Mouse (Mus musculus): Measurements from ENCODE around the gene Marcksl1. TPM values are rescaled to one million over a fixed set of nuclear protein-coding genes. Genes with fewer than 3 reads are reported as not detected.
"Not testable (repeated sequence)": the region's sequence is repeated elsewhere in the genome, so short reads cannot be mapped to it uniquely, and the experiment has no call there.

Marcksl1 gene
- polyA plus RNA-seq, 1 experiment from 2014 or later: 1,446 TPM

DNA sequence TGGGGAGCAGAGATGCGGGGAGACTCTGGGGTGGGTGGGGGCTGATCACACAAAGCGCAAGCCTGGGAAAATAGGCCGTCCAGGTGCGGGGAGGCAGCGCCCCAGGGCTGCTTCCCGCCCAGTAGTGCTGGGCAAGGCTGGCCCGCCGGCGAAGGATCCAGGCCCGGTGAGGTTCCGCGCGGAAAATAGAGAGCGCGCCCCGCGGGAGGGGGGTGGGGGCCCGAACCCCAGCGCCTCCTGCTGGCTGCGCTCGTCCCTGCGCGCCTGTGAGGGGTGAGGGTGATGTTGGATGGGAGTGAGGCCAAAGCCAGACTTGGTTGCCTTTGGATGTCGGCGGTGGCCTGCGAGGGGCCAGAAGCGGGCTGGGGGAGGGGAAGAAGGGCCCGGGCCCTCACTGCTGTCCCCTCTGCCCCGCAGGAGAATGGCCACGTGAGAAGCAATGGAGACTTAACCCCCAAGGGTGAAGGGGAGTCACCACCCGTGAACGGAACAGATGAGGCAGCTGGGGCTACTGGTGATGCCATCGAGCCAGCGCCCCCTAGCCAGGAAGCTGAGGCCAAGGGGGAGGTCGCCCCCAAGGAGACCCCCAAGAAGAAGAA is 1.0 kb downstream of the Marcksl1 start:
- peaks cover 60% of the 10 kb centered on the region for H3K4me1 ChIP-seq
- H3K27ac ChIP-seq: peak overlapping the region; percentile 100
- peak overlapping the region; percentile 100 for H3K4me3 ChIP-seq
- H3K27me3 ChIP-seq (ENCODE audit: poor library complexity, severe bottlenecking): no peaks in the 10 kb centered on the region
- H3K9me3 ChIP-seq: no peaks in the 10 kb centered on the region
- peaks cover 51% of the 10 kb centered on the region for H3K36me3 ChIP-seq (replicated peaks)
- under 1% methylated on average over 35 of the region's 35 CpGs for WGBS
- DNase-seq (ENCODE audit: extremely low spot score, low spot score): peak; percentile 76

DNA sequence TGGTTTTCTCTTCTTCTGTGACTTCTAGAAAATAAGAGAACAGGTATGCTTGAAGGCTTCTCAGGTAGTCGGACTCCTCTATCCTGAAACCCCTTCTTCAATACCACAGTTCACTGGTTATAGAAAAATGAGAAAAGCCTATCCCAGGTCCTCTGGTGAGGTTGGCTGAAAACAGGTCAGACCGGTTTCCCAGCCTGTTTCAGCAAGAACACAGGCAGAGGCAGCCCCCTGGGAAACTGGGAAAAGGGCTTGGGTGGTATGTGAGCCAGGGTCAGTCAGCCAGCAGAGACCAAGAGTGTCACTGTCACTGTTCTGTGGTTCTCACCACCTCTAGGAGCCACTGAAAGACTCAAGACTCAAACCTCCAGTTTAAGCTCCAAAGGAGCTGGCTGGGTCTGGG is 3.5 kb downstream of the Marcksl1 start:
- peaks cover 76% of the 10 kb centered on the region for H3K36me3 ChIP-seq (replicated peaks)
- H3K4me1 ChIP-seq: peaks cover 39% of the 10 kb centered on the region
- no peaks in the 10 kb centered on the region for H3K9me3 ChIP-seq
- no peak overlapping the region for H3K27ac ChIP-seq
- 59% methylated on average over 2 of the region's 2 CpGs for WGBS
- H3K4me3 ChIP-seq: no peak overlapping the region
- no peaks in the 10 kb centered on the region for H3K27me3 ChIP-seq (ENCODE audit: poor library complexity, severe bottlenecking)
- no peak for DNase-seq (ENCODE audit: extremely low spot score, low spot score)

DNA sequence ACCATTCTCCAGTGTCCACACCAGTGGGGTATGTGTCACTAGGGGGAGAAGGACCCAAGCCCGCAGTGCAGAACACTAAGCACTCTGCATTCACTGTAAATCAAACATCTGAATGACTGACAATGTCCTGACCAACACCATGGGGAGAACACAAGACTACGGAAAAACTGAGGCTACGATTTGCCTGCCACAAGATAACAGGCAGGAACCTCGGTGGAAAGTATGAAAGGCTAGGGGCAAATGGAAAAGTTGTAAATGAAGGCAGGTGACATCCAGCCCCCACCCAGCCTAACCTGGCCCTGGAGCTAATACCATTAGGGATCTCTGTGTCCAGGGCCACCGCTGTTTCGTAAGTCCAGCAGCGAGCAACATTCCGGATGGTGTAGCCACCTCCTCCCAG is 5.1 kb downstream of the Marcksl1 start:
- H3K9me3 ChIP-seq: no peaks in the 10 kb centered on the region
- no peak overlapping the region for H3K4me3 ChIP-seq
- H3K4me1 ChIP-seq: peaks cover 23% of the 10 kb centered on the region
- no peak for DNase-seq (ENCODE audit: extremely low spot score, low spot score)
- H3K27ac ChIP-seq: no peak overlapping the region
- H3K36me3 ChIP-seq (replicated peaks): peaks cover 92% of the 10 kb centered on the region
- H3K27me3 ChIP-seq (ENCODE audit: poor library complexity, severe bottlenecking): no peaks in the 10 kb centered on the region
- 94% methylated on average over 8 of the region's 8 CpGs for WGBS

DNA sequence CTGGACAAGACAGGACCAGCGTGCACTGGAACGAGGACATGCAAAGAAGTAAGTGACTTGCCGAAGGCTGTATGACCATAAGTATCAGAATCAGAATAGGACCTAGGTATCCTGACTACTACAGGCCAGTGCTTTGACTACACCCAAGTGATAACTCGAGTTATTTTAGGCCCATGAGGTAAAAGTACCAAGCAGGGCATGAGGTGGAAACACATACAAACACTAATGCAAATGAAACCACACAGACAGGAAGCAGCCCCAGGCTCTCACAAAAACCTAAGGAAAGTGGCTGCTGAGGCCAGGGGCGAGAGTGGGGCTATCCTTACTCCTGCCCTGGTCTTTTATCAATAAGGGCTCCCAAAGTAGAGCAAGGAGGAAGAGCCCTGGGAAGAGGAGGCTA is 12.0 kb downstream of the Marcksl1 start:
- peaks cover 99% of the 10 kb centered on the region for H3K36me3 ChIP-seq (replicated peaks)
- WGBS: 92% methylated on average over 5 of the region's 5 CpGs
- H3K4me3 ChIP-seq: no peak overlapping the region

DNA sequence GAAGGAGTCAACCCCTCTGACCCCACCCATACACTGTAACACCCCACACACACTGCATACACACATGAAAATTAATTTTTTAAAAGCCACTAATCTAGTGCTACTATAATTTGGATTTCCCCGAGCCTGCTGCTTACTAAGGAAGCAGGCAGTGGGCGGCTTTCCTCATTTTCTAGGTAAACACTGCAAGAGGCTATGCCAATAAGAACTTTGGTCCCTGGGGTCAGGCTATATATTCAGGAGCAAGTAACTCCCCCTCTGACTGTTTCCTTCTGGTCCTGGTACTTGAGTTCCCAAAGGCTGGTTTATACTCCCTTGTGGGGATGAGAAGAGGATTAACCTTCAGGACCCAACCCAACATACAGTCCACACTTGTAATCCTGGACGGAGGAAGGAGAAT is 12.5 kb downstream of the Marcksl1 start:
- peaks cover 99% of the 10 kb centered on the region for H3K36me3 ChIP-seq (replicated peaks)
- H3K4me1 ChIP-seq: no peaks in the 10 kb centered on the region
- H3K27ac ChIP-seq: no peak overlapping the region
- H3K4me3 ChIP-seq: no peak overlapping the region
- H3K27me3 ChIP-seq (ENCODE audit: poor library complexity, severe bottlenecking): no peaks in the 10 kb centered on the region
- H3K9me3 ChIP-seq: no peaks in the 10 kb centered on the region
- 90% methylated on average over 3 of the region's 3 CpGs for WGBS
- DNase-seq (ENCODE audit: extremely low spot score, low spot score): no peak

More for the DNA sequence above, 12.0 kb downstream of the Marcksl1 start:
- no peaks in the 10 kb centered on the region for H3K9me3 ChIP-seq
- no peak overlapping the region for H3K27ac ChIP-seq
- DNase-seq (ENCODE audit: extremely low spot score, low spot score): no peak
- H3K27me3 ChIP-seq (ENCODE audit: poor library complexity, severe bottlenecking): no peaks in the 10 kb centered on the region
- no peaks in the 10 kb centered on the region for H3K4me1 ChIP-seq

DNA sequence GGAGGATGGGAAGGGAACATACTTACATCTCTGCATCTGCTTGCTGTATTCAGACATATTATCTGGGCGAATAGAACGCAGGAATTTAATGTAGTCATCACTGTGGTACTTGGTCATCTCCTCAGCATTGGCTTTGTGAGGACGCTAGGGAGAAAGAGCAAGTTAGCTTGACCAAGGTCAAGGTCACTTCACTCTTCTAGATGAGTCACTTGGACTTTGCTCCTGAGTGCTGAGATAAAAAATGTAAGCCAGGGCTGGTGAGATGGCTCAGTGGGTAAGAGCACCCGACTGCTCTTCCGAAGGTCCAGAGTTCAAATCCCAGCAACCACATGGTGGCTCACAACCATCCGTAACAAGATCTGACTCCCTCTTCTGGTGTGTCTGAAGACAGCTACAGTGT is 15.5 kb downstream of the Marcksl1 start:
- not testable (repeated sequence) for H3K4me3 ChIP-seq; DNase-seq (ENCODE audit: extremely low spot score, low spot score); H3K4me1 ChIP-seq; H3K9me3 ChIP-seq; H3K27me3 ChIP-seq (ENCODE audit: poor library complexity, severe bottlenecking); H3K27ac ChIP-seq
- 96% methylated on average over 6 of the region's 6 CpGs for WGBS
- H3K36me3 ChIP-seq (replicated peaks): peaks cover 99% of the 10 kb centered on the region

DNA sequence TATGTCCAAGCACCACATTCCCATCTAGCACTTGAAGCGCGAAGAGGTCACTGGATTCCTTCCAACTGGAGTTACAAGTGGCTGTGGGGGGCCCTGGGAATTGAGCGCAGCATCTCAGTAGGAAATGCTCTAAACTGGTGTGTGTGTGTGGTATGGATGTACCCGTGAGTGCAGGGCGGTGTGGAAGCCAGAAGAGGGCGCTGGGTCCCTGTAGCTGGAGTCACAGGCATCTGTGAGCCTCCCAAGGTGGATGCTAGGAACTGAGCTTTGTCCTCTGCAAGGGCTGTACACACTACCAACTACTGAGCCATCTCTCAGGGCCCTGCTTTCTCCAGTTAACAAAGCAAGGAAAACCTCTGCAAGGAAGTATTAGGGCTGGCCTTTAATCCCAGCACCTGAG is 26.6 kb downstream of the Marcksl1 start:
- Histone ChIP-seq H3K36me3 (replicated peaks) (peaks cover 59% of the 10 kb centered on the region), H3K27me3 (ENCODE audit: poor library complexity, severe bottlenecking) (no peaks in the 10 kb centered on the region), H3K4me1 (peaks cover 22% of the 10 kb centered on the region), H3K4me3 (no peak overlapping the region), H3K27ac (no peak overlapping the region), H3K9me3 (no peaks in the 10 kb centered on the region)
- DNase-seq (ENCODE audit: extremely low spot score, low spot score): no peak
- WGBS: 97% methylated on average over 6 of the region's 6 CpGs

DNA sequence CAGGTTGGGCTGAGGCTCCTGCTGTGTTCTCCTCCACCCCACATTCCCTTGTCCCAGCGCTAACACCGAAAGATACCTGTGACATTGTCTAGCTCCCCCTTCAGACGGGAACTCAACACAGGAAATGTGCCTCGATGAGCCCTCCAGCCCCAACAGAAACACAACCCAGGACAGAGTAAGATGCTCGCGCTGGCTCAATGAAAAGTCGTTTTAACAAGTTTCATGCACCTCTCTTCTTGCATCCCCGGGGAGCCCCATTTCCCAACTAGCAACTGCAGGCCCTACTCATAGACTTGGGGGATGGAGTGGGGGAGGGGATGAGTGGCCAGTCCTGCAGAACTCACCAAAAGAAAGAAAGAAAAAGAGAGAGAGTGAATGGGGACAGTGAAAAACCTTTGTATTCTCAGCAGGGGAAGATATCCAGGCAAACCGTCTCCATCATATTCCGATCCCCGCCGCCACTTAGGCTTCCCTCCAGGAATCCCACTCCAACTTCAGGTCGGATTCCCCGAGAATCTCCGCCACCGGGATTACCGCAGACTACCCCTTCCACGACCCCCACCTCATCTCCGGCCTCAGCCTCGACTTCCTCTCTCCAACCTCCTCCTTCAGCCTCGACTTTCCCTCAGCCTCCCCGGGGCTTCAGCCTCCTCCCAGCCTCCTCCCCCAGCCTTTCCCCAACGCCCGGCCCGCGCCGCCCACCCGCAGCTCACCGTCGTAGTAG is 28.6 kb downstream of the Marcksl1 start:
- Histone ChIP-seq H3K36me3 (replicated peaks) (peaks cover 40% of the 10 kb centered on the region), H3K4me1 (peaks cover 22% of the 10 kb centered on the region), H3K9me3 (no peaks in the 10 kb centered on the region), H3K4me3 (peak overlapping the region; percentile 96), H3K27ac (peak overlapping the region; percentile 96), H3K27me3 (ENCODE audit: poor library complexity, severe bottlenecking) (no peaks in the 10 kb centered on the region)
- under 1% methylated on average over 30 of the region's 30 CpGs for WGBS
- peak; percentile 44 for DNase-seq (ENCODE audit: extremely low spot score, low spot score)

DNA sequence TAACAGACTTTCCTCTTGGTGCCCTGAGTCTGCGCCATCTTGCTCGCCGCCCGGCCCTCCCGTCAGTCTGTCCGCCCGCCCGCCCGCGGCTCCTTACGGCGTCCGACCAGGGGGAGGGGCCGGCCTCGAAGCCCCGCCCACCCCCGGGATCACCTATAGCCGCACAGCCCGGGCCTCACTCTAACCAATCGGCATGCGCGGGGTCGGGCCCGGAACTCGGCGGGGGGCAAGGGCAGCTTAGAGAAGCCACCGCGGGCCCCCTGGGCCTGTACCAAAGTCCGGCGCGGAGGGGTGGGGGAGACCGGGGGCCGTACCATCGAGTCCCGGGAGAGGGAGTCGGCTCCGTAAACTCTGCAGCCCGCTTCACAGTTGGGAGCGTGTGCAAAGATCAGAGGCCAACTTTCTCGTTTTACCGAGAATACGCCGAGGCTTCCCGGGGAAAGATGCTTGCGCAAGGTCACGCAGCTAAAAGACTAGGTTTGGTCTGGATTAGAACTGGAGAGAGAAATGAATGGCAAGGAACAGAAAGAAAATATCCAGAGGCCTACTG is 29.3 kb downstream of the Marcksl1 start, which contains the start of gene Hdac1:
Gene Hdac1 (minus strand): TSS at position 122 of the 550 bp plus-strand sequence.
- Histone ChIP-seq H3K27me3 (ENCODE audit: poor library complexity, severe bottlenecking) (no peaks in the 10 kb centered on the region), H3K36me3 (replicated peaks) (peaks cover 34% of the 10 kb centered on the region), H3K9me3 (no peaks in the 10 kb centered on the region), H3K27ac (peak within 1 kb of the TSS; percentile 96), H3K4me1 (peaks cover 22% of the 10 kb centered on the region), H3K4me3 (peak within 1 kb of the TSS; percentile 96)
- peak; percentile 99 for DNase-seq (ENCODE audit: extremely low spot score, low spot score)
- WGBS: 1% methylated on average over 46 of the region's 46 CpGs

DNA sequence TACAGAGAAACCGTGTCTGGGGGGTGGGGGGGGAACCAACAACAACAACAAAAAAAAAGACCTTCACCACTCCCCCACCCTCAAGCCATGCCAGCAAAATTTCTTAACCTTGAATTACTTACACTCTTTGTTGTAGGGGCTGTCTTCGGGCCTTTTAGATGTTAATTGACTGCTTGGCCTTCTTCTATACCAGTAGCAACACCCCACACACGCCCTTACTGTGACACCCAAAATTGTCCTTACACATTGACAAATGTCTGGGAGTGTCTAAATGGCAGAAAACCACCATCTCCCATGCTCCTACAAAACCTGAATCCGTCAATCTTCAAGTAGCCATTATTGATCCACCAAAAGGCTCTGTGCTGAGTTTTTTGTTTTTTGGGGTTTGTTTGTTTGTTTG is 30.7 kb downstream of the Marcksl1 start:
- H3K27ac ChIP-seq: no peak overlapping the region
- H3K4me3 ChIP-seq: no peak overlapping the region
- no peak for DNase-seq (ENCODE audit: extremely low spot score, low spot score)
- H3K27me3 ChIP-seq (ENCODE audit: poor library complexity, severe bottlenecking): no peaks in the 10 kb centered on the region
- WGBS: 93% methylated on average over 4 of the region's 4 CpGs
- H3K36me3 ChIP-seq (replicated peaks): peaks cover 28% of the 10 kb centered on the region
- no peaks in the 10 kb centered on the region for H3K9me3 ChIP-seq
- peaks cover 22% of the 10 kb centered on the region for H3K4me1 ChIP-seq

DNA sequence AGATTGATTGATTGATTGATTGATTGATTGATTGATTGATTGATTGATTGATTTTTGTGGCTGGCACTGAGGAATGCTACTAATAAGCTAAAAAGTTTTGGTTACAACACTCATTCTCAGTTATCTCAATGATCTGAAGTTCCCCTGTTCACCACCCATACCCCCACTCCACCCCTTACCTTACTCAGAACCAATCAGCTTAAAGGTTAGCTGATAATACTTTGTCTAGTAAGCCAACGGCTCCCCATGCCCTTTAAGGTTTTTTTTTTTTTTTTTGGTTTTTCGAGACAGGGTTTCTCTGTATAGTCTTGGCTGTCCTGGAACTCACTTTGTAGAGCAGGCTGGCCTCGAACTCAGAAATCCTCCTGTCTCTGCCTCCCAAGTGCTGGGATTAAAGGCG is 34.2 kb downstream of the Marcksl1 start:
- WGBS: 88% methylated on average over 4 of the region's 4 CpGs
- not testable (repeated sequence) for DNase-seq (ENCODE audit: extremely low spot score, low spot score)

DNA sequence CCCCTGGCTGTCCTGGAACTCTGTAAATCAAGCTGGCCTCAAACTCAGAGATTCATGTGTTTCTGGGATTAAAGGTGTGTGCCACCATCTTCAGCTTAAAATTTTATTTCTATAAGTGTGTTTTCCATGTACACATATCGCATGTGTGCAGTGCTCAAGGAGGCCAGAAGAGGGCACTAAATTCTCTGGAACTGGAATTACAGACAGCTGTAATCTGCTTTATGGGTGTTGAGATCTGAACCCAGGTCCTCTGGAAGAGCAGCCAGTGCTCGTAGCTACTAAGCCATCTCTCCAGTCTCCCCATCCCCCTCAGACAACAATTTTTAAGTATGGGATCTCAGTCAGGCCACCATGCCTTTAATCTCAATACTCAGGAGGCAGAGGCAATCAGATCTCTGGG is 35.9 kb downstream of the Marcksl1 start:
- Histone ChIP-seq H3K4me3 (no peak overlapping the region), H3K4me1 (peaks cover 11% of the 10 kb centered on the region), H3K27ac (no peak overlapping the region), H3K27me3 (ENCODE audit: poor library complexity, severe bottlenecking) (no peaks in the 10 kb centered on the region), H3K36me3 (replicated peaks) (peaks cover 8% of the 10 kb centered on the region), H3K9me3 (no peaks in the 10 kb centered on the region)
- WGBS: 88% methylated on average over 2 of the region's 2 CpGs
- no peak for DNase-seq (ENCODE audit: extremely low spot score, low spot score)

More for the DNA sequence above, 34.2 kb downstream of the Marcksl1 start:
- H3K4me1 ChIP-seq: peaks cover 11% of the 10 kb centered on the region
- H3K27me3 ChIP-seq (ENCODE audit: poor library complexity, severe bottlenecking); H3K9me3 ChIP-seq; H3K36me3 ChIP-seq (replicated peaks); H3K4me3 ChIP-seq; H3K27ac ChIP-seq: not testable (repeated sequence)

DNA sequence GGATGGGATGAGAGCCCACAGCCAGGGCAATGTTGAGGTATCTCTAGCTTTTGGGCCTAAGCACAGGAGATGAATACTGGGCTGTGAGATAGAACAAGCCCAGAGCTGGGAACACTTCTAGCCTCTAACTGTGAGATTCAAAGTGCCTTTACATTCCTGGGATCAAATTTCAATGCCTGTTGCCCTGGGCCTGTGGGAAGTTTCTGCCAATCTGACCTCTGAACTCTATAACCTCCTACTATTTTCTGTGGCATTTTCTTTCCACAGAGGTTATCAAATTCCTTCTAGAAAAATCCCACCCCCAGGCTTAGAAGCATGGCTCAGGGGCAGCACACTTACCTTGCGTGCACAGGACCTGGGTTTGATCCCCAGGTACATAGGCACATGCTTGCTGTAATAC is 36.9 kb downstream of the Marcksl1 start:
- H3K27ac ChIP-seq: no peak overlapping the region
- H3K4me3 ChIP-seq: no peak overlapping the region
- H3K4me1 ChIP-seq: peaks cover 17% of the 10 kb centered on the region
- 54% methylated on average over 1 of the region's 1 CpGs for WGBS
- H3K36me3 ChIP-seq (replicated peaks): peaks cover 8% of the 10 kb centered on the region
- DNase-seq (ENCODE audit: extremely low spot score, low spot score): no peak
- no peaks in the 10 kb centered on the region for H3K9me3 ChIP-seq
- peaks cover 7% of the 10 kb centered on the region for H3K27me3 ChIP-seq (ENCODE audit: poor library complexity, severe bottlenecking)
